Mouse (Mus musculus): Measurements from ENCODE around the gene Lrrc40.
"Not testable (repeated sequence)": the region's sequence is repeated elsewhere in the genome, so short reads cannot be mapped to it uniquely, and the experiment has no call there.

Gene Lrrc40

DNA sequence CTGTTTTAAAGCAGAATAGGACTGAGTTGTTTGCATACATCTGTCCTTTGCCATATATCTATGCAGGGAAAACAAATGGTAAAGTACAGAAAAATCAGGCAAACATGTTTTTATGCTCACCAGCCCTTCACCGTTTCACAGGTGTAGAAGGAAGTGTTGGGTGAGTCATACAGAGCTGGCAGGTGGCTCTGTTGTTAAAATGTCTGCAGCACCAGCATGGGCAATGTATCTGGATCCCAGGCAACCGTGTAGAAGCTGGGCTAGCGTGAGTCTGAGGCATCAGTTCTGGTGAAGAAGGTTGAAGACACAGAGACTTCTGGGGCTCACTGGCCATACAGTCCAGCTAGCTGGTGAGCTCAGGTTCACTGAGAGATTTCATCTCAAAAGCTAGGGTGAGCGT, 57.5 kb downstream of the Lrrc40 start:
- DNase-seq = no peak

DNA sequence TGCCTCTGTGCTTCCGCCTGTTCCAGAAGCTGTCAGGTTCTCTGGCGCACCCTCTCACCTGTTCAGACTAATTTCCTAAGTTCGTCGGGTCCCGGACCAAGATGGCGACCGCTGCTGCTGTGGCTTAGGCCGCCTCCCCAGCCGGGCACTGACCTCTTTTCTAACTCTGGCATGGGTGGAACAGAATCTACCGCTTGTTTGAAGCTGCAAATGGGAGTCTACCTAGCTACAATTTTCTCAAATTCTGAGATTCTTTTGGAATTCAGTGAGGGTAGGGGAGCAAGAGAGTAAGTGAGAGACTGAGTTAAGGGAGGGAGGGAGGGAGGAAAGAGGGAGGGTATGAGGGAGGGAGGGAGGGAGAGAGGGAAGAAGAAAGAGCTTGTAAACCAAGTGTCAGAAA, 65.6 kb downstream of the Lrrc40 start:
- not testable (repeated sequence) for DNase-seq

- not testable (repeated sequence) for DNase-seq
These were observed 66.1 kb downstream of the Lrrc40 start for GRCm38 (mm10) chr3:158102530-158102929.

GRCm38 (mm10) chr3:158103467-158103866, 67.0 kb downstream of the Lrrc40 start:
- no peak for DNase-seq

GRCm38 (mm10) chr3:158105260-158105659, 68.8 kb downstream of the Lrrc40 start:
- no peak for DNase-seq
